Mouse (Mus musculus) forebrain, embryonic 10.5 days (tissue): ENCODE measurements at regions not wholly inside any gene's neighbourhood (a gene's known extent, or its start where the extent isn't known, plus 50 kb on each side); places are given as distances from the start of the nearest gene placed in this dataset.

ENCODE experiments used
- DNase-seq: peaks from one replicate; pipeline ENCODE4 v3.0.0-alpha.2; 2017; ENCODE audit warnings: low spot score; ENCODE audit errors: extremely low spot score
- H3K27ac ChIP-seq: fragments of 300-500 bp; sonication (generic); 2 replicates; pipeline ENCODE4 v1.5.1; 2016; ENCODE audit warnings: mild to moderate bottlenecking
- H3K27me3 ChIP-seq: fragments of 300-500 bp; sonication (generic); 2 replicates; pipeline ENCODE4 v1.6.1; 2016; ENCODE audit warnings: mild to moderate bottlenecking; ENCODE audit not compliant: poor library complexity, severe bottlenecking
- H3K36me3 ChIP-seq: fragments of 300-500 bp; sonication (generic); replicated peaks from 2 replicates; pipeline ENCODE4 v1.6.1; 2016; ENCODE audit warnings: mild to moderate bottlenecking, moderate library complexity
- H3K4me1 ChIP-seq: fragments of 300-500 bp; sonication (generic); 2 replicates; pipeline ENCODE4 v1.6.1; 2016
- H3K4me3 ChIP-seq: fragments of 300-500 bp; sonication (generic); 2 replicates; pipeline ENCODE4 v1.5.1; 2016; ENCODE audit warnings: mild to moderate bottlenecking, moderate library complexity
- H3K9me3 ChIP-seq: fragments of 300-500 bp; sonication (generic); 2 replicates; pipeline ENCODE4 v1.6.1; 2016; ENCODE audit warnings: mild to moderate bottlenecking, moderate library complexity
- WGBS: fragments of 180-500 bp; shearing (Covaris S2); methylation state at CpG from one replicate; pipeline ENCODE4 v1.1.7; 2016; 5-methylcytosine and 5-hydroxymethylcytosine counted together

DNA sequence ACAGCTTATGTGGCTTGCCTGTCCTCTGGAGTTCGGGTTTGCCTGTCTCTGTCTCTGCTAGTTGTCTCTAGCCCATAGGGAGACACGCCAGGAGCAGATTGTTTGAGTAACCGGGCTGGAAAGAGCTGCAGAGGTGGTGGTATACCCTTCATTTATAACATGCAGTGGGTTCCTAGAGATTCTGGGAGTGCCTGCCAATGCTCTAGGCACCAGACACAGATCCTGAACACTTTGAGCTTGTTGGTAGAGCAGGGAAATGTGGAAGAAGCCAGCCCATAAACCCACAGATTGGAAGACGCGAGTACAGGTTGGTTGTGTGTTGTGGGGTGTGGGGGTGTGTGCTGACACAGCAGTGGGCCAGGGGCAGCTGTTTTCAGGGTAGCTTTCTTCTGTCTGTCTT lies 255.9 kb downstream of the Diras2 start:
- Histone ChIP-seq H3K4me3 (no peak overlapping the region), H3K9me3 (no peaks in the 10 kb centered on the region), H3K4me1 (peaks cover 3% of the 10 kb centered on the region; the same call in 1 of the 2 replicates), H3K27ac (no peak overlapping the region), H3K36me3 (no peaks in the 10 kb centered on the region), H3K27me3 (peaks cover 13% of the 10 kb centered on the region; the same call in 1 of the 2 replicates)
- WGBS: 76% methylated on average over 5 of the region's 5 CpGs
- DNase-seq: no peak

DNA sequence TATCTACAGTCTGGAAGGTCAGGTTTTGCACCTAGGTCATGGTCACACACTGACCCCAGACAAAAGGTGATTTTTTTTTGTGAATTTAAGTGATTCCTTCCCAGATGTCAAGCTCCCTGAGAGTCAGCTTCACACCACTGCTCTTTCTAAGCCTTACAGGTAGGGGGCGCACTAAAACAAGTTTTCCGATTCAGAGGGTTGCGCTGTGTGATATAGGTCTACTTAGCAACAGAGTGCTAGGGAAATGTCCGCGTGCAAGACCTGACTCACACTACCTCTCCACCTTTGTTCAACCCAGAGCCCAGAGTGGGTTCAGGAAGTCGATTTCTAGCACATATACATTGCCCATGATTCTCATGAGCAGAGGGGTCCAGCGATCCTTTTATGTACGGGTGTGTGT lies 255.4 kb downstream of the Diras2 start:
- no peaks in the 10 kb centered on the region for H3K9me3 ChIP-seq
- peak overlapping the region; percentile 27; the same call in 1 of the 2 replicates for H3K4me3 ChIP-seq
- peaks cover 3% of the 10 kb centered on the region; the same call in 1 of the 2 replicates for H3K4me1 ChIP-seq
- no peak overlapping the region for H3K27ac ChIP-seq
- WGBS: 14% methylated on average over 8 of the region's 8 CpGs
- peak; percentile 57 for DNase-seq
- H3K27me3 ChIP-seq: peaks cover 13% of the 10 kb centered on the region; the same call in 1 of the 2 replicates
- no peaks in the 10 kb centered on the region for H3K36me3 ChIP-seq

DNA sequence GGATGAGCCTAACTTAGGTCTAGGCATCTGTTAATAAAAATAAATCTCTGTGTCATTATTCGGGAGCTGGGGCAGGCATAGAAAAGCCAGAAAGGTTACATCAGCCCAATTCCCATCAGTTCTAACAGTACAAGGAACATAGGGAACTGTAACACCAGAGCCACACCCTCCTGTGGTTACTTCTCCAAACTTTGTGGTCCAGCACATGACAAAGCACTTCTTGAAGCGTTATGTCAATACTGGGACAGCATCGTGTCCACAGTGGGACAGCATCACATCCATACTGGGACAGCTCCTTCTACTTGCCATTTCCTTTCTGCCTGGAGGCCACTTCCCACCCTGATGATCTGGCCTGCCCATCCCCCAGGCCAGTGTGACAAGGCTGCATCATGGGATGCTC lies 253.9 kb downstream of the Diras2 start:
- no peak overlapping the region for H3K27ac ChIP-seq
- WGBS: 83% methylated on average over 3 of the region's 3 CpGs
- H3K9me3 ChIP-seq: no peaks in the 10 kb centered on the region
- H3K4me1 ChIP-seq: peaks cover 3% of the 10 kb centered on the region; the same call in 1 of the 2 replicates
- no peak overlapping the region for H3K4me3 ChIP-seq
- no peak for DNase-seq
- H3K36me3 ChIP-seq: no peaks in the 10 kb centered on the region
- peaks cover 13% of the 10 kb centered on the region; the same call in 1 of the 2 replicates for H3K27me3 ChIP-seq

DNA sequence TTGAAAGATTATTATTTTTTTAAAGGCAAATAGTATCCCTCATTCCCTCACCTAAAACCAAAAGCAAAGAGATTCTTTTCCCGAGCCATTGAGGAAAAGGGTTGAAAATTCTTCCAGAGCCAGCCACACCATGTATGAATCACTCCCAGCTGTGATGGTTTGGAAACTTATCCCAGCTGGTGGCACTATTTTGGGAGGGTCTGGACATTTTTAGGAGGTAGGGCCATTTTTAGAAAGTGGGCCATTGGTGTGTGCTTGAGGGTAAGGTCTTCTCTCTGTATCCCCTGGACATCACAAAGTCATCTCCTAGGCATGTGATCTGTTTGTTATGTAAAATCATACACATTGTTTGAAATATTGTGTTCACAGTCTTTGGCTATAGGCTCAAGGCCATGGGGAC lies 252.2 kb downstream of the Diras2 start:
- Histone ChIP-seq H3K9me3 (no peaks in the 10 kb centered on the region), H3K4me1 (peaks cover 3% of the 10 kb centered on the region; the same call in 1 of the 2 replicates), H3K27ac (no peak overlapping the region), H3K27me3 (peaks cover 13% of the 10 kb centered on the region; the same call in 1 of the 2 replicates), H3K4me3 (no peak overlapping the region), H3K36me3 (no peaks in the 10 kb centered on the region)
- DNase-seq: no peak
- WGBS: 75% methylated on average over 1 of the region's 1 CpGs

DNA sequence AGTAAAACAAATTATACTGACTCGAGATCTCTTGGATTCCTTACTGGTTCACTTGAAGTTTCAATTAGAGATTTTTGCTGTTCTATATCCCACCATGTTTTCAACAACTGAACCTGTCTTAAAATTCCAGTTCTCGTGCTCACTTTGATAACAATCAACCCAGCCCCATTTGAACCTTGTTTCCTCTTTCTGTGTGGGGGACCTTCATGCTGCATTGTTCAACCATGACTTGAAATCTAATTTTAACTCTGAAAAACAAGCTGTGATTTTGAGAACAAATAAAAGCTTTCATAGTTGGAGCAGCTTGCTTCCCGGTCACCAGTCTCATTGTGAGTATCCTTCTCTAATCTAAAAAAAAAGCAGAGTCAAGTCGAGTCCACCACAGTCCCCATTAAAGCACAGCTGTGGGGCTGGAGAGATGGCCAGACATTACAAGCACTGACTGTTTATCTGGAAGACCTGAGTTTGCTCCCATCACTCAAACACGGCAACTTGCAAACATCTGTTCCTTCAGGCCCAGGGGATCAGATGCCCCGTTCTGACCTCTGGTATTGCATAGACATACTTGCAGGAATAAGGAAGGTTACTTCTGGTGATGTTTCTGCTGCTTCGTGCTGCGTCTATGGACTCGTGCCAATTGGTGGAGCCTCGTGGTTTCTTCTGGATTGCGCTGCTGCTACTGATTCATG lies 251.7 kb downstream of the Diras2 start:
- 80% methylated on average over 11 of the region's 11 CpGs for WGBS
- no peaks in the 10 kb centered on the region for H3K36me3 ChIP-seq
- H3K4me3 ChIP-seq: no peak overlapping the region
- no peak for DNase-seq
- H3K9me3 ChIP-seq: no peaks in the 10 kb centered on the region
- H3K27ac ChIP-seq: no peak overlapping the region
- H3K27me3 ChIP-seq: peaks cover 13% of the 10 kb centered on the region; the same call in 1 of the 2 replicates
- peaks cover 3% of the 10 kb centered on the region; the same call in 1 of the 2 replicates for H3K4me1 ChIP-seq

DNA sequence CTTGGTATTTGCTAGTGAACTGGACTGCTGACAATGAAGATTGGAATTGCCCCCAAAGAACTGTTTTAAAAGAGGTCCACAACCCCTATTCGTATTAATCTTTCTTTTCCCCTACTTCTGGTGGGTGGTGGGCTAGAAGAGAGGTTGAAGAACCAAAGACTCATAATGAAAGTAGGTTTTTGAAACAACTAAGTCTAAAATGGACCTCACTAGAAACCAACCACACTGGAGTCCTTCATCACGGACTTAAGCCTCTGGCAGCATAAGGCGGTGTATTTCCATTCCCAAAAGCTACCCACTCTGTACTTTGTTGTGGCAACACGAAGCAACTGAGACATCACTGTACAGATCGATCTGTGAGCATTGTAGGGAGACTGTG lies 251.1 kb downstream of the Diras2 start:
- DNase-seq: no peak
- Histone ChIP-seq H3K4me1 (peaks cover 3% of the 10 kb centered on the region; the same call in 1 of the 2 replicates), H3K27me3 (peaks cover 13% of the 10 kb centered on the region; the same call in 1 of the 2 replicates), H3K27ac (no peak overlapping the region), H3K9me3 (no peaks in the 10 kb centered on the region), H3K4me3 (no peak overlapping the region), H3K36me3 (no peaks in the 10 kb centered on the region)
- 89% methylated on average over 5 of the region's 5 CpGs for WGBS

DNA sequence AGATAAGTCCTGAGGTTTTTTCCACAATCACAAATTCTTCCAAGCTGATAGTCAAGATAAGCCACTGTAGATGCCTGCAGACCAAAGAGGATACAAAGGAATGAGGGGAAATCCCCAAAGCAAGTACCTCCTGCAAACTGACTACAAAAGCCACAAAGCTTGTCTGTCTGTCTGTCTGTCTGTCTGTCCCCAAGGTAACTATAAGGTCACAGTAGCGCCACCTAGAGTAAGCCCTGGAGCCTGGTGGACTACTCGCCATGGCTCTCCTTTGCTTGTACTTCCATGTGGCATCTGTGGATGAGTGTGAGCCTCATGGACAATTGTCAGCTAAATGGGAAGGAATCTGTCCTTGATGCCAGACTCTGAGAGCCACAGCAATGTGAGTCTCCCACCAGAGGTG lies 249.8 kb downstream of the Diras2 start:
- H3K4me3 ChIP-seq: no peak overlapping the region
- H3K4me1 ChIP-seq: no peaks in the 10 kb centered on the region
- WGBS: 74% methylated on average over 2 of the region's 2 CpGs
- H3K36me3 ChIP-seq: no peaks in the 10 kb centered on the region
- DNase-seq: no peak
- no peak overlapping the region for H3K27ac ChIP-seq
- H3K9me3 ChIP-seq: no peaks in the 10 kb centered on the region
- H3K27me3 ChIP-seq: peaks cover 10% of the 10 kb centered on the region; the same call in 1 of the 2 replicates

DNA sequence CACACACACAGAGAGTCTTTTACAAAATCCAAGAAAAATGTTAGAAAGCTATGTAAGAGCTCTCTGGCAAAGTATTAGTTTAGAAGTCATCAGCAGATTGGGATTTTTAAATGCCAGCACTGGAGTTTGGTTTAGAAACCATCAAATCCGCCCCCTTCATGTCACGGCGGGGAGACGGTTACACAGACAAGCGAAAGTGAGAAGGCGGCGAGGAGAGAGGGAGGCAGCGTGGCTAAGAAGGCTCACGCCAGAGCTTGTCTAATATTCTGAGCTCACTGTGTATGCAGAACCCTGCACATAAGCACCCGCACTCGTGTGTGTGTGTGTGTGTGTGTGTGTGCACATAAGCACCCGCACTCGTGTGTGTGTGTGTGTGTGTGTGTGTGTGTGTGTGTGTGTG lies 248.6 kb downstream of the Diras2 start:
- WGBS: 90% methylated on average over 13 of the region's 13 CpGs
- no peaks in the 10 kb centered on the region for H3K4me1 ChIP-seq
- H3K4me3 ChIP-seq: no peak overlapping the region
- H3K27ac ChIP-seq: no peak overlapping the region
- H3K9me3 ChIP-seq: no peaks in the 10 kb centered on the region
- no peak for DNase-seq
- H3K27me3 ChIP-seq: no peaks in the 10 kb centered on the region
- H3K36me3 ChIP-seq: no peaks in the 10 kb centered on the region

DNA sequence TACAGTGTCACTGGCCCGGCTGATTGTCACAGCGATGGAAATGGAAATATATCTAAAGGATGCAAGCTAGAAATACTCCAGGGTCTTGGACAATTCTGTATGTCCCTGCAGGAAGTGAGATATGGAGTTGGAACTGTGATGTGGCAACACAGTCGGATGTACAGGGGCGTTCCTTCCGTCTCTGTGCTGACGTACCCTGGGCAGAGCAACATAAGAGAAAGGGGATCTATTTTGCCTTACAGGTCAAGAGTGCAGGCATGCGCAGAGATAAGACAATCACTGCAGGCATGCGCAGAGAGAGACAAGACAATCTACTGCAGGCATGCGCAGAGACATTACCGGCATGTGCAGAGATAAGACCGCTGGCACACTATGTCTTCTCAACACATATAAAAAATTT lies 247.6 kb downstream of the Diras2 start:
- 93% methylated on average over 11 of the region's 11 CpGs for WGBS
- no peak for DNase-seq
- H3K9me3 ChIP-seq: no peaks in the 10 kb centered on the region
- no peaks in the 10 kb centered on the region for H3K36me3 ChIP-seq
- H3K4me1 ChIP-seq: peaks cover 3% of the 10 kb centered on the region
- H3K27ac ChIP-seq: no peak overlapping the region
- no peak overlapping the region for H3K4me3 ChIP-seq
- no peaks in the 10 kb centered on the region for H3K27me3 ChIP-seq

DNA sequence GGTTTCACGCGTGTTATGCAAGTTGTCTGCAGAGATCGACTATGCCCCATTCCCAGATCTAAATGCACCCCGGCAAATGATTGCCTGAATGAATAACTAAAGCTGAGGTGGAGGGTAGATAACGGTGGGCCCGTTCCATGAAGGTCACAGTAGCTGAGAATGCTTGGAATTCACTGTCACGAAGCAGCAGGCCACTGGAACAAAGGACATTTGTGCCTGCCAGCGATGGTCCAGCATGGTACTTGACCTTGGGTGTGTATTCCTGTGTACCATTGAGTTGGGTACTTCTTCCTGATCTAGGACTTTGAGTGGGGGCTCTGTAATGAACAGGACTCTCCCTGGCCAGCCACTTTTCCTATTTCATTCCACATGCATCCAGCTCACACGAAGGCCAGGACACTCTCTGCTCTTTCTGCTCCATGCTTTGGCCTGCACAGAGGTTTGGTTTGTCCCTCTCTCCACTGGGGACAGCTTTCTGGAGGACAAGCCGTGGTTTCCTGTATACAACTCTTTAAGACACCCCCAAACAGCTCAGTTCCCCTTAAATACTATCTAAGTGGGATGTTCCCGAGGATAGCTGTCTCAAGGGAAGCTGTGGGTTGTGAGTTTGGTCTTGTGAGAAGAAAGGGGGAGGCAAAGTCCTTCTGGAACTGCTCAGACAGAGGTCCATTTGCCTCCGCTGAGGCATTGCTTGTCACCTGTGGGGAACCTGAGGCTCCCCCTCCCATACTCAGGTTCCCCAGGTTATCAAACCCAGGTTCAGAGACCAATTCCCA lies 246.9 kb downstream of the Diras2 start:
- 84% methylated on average over 12 of the region's 12 CpGs for WGBS
- Histone ChIP-seq H3K4me1 (peaks cover 6% of the 10 kb centered on the region), H3K27me3 (no peaks in the 10 kb centered on the region), H3K9me3 (no peaks in the 10 kb centered on the region), H3K4me3 (no peak overlapping the region), H3K36me3 (no peaks in the 10 kb centered on the region), H3K27ac (no peak overlapping the region)
- DNase-seq: no peak

DNA sequence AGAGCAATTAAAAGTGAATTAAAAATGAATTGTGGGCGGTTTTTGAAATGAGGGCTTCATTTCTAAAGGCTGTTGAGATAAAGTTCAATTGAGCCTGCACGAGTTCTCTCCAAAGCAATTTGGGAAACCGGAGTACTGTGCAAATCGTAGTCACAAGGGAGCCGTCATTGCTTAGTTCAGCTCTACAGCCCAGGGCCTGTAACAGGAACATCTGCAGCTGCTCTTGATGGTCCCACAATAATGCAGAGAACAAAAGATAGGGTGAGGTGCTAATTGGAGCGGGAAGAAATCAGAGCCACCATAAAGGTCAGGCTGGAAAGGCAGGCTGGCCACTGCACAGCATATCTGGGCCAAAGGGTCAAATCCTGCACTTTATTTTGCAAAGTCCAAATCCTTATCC lies 242.7 kb downstream of the Diras2 start:
- Histone ChIP-seq H3K9me3 (no peaks in the 10 kb centered on the region), H3K36me3 (no peaks in the 10 kb centered on the region), H3K4me3 (no peak overlapping the region), H3K27ac (no peak overlapping the region), H3K4me1 (peaks cover 6% of the 10 kb centered on the region), H3K27me3 (no peaks in the 10 kb centered on the region)
- DNase-seq: no peak
- 70% methylated on average over 6 of the region's 6 CpGs for WGBS

DNA sequence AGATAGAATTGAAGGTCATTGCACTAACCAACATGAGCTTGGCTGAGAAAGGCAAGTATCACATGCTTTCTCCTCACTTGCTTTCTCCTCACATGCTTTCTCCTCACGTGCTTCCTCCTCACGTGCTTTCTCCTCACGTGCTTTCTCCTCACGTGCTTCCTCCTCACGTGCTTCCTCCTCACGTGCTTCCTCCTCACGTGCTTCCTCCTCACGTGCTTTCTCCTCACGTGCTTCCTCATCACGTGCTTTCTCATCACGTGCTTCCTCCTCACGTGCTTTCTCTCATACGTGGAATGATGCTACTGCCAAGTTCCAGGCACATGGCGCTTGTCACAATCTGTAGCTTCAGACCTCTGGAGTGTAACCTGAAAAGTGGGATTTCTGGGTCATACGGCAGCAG lies 235.2 kb downstream of the Diras2 start:
- Histone ChIP-seq H3K36me3 (no peaks in the 10 kb centered on the region), H3K27ac (no peak overlapping the region), H3K27me3 (no peaks in the 10 kb centered on the region), H3K9me3 (no peaks in the 10 kb centered on the region), H3K4me1 (no peaks in the 10 kb centered on the region), H3K4me3 (no peak overlapping the region)
- WGBS: 92% methylated on average over 15 of the region's 15 CpGs
- DNase-seq: no peak
